Mouse (Mus musculus): ENCODE data around the gene Atmin.

- TF ChIP-seq GATA1 (IDR thresholded peaks at IDR 0.05; ENCODE audit: borderline replicate concordance, low read length) (no peak), FLI1 (IDR thresholded peaks at IDR 0.05; ENCODE audit: low read length) (no peak)
These were observed 21.0 kb upstream of the Atmin start for GRCm38 (mm10) chr8:116922060-116922757.

Data from megakaryocyte, embryonic 14.5 days (primary cell).